Mouse (Mus musculus): ENCODE results near the gene Galnt13. TPM values are rescaled to one million over a fixed set of nuclear protein-coding genes. Genes with fewer than 3 reads are reported as not detected.
"Not testable (repeated sequence)": the region's sequence is repeated elsewhere in the genome, so short reads cannot be mapped to it uniquely, and the experiment has no call there.

The Galnt13 gene
- polyA plus RNA-seq, 1 experiment from 2014 or later, result 23.4 TPM

GRCm38 (mm10) chr2:55022539-55022938, 586.4 kb downstream of the Galnt13 start:
- H3K9ac ChIP-seq (replicated peaks; ENCODE audit: low read depth, low read length); H3K27me3 ChIP-seq (ENCODE audit: control insufficient read depth, insufficient read depth, low read length); H3K36me3 ChIP-seq (ENCODE audit: control insufficient read depth, insufficient read depth, low read length); H3K9me3 ChIP-seq (ENCODE audit: control insufficient read depth, low read length); ATAC-seq (ENCODE audit: low read depth); H3K4me2 ChIP-seq (ENCODE audit: low read depth, low read length); H3K4me3 ChIP-seq (ENCODE audit: low read depth, low read length); H3K4me1 ChIP-seq (ENCODE audit: control insufficient read depth, insufficient read depth, low read length); H3K27ac ChIP-seq (ENCODE audit: low read depth, low read length): not testable (repeated sequence)
- no CpG with 5 or more reads among the region's 5 CpGs for WGBS

- Histone ChIP-seq H3K4me1 (ENCODE audit: control insufficient read depth, insufficient read depth, low read length) (no peaks in the 10 kb centered on the region), H3K4me2 (ENCODE audit: low read depth, low read length) (no peak overlapping the region), H3K9me3 (ENCODE audit: control insufficient read depth, low read length) (no peaks in the 10 kb centered on the region), H3K27me3 (ENCODE audit: control insufficient read depth, insufficient read depth, low read length) (no peaks in the 10 kb centered on the region), H3K27ac (ENCODE audit: low read depth, low read length) (no peak overlapping the region), H3K4me3 (ENCODE audit: low read depth, low read length) (no peak overlapping the region), H3K9ac (replicated peaks; ENCODE audit: low read depth, low read length) (no peak overlapping the region), H3K36me3 (ENCODE audit: control insufficient read depth, insufficient read depth, low read length) (no peaks in the 10 kb centered on the region)
- no peak for ATAC-seq (ENCODE audit: low read depth)
- 67% methylated on average over 3 of the region's 3 CpGs for WGBS
Observed at GRCm38 (mm10) chr2:55034610-55035009, 598.5 kb downstream of the Galnt13 start.

- Histone ChIP-seq H3K4me2 (ENCODE audit: low read depth, low read length) (no peak overlapping the region), H3K4me1 (ENCODE audit: control insufficient read depth, insufficient read depth, low read length) (no peaks in the 10 kb centered on the region), H3K27ac (ENCODE audit: low read depth, low read length) (no peak overlapping the region), H3K9ac (replicated peaks; ENCODE audit: low read depth, low read length) (no peak overlapping the region), H3K27me3 (ENCODE audit: control insufficient read depth, insufficient read depth, low read length) (no peaks in the 10 kb centered on the region), H3K4me3 (ENCODE audit: low read depth, low read length) (no peak overlapping the region), H3K36me3 (ENCODE audit: control insufficient read depth, insufficient read depth, low read length) (no peaks in the 10 kb centered on the region), H3K9me3 (ENCODE audit: control insufficient read depth, low read length) (no peaks in the 10 kb centered on the region)
- no peak for ATAC-seq (ENCODE audit: low read depth)
- WGBS, result 69% methylated on average over 7 of the region's 7 CpGs
Observed at GRCm38 (mm10) chr2:55065469-55066315, 629.6 kb downstream of the Galnt13 start.

GRCm38 (mm10) chr2:55085580-55085979, 649.5 kb downstream of the Galnt13 start:
- WGBS, result 92% methylated on average over 2 of the region's 2 CpGs
- Histone ChIP-seq H3K36me3 (ENCODE audit: control insufficient read depth, insufficient read depth, low read length) (no peaks in the 10 kb centered on the region), H3K27ac (ENCODE audit: low read depth, low read length) (no peak overlapping the region), H3K4me2 (ENCODE audit: low read depth, low read length) (no peak overlapping the region), H3K4me1 (ENCODE audit: control insufficient read depth, insufficient read depth, low read length) (no peaks in the 10 kb centered on the region), H3K9me3 (ENCODE audit: control insufficient read depth, low read length) (no peaks in the 10 kb centered on the region), H3K9ac (replicated peaks; ENCODE audit: low read depth, low read length) (no peak overlapping the region), H3K27me3 (ENCODE audit: control insufficient read depth, insufficient read depth, low read length) (no peaks in the 10 kb centered on the region), H3K4me3 (ENCODE audit: low read depth, low read length) (no peak overlapping the region)
- no peak for ATAC-seq (ENCODE audit: low read depth)

- WGBS, result 97% methylated on average over 1 of the region's 1 CpGs
- Histone ChIP-seq H3K9me3 (ENCODE audit: control insufficient read depth, low read length) (no peaks in the 10 kb centered on the region), H3K4me2 (ENCODE audit: low read depth, low read length) (no peak overlapping the region), H3K4me1 (ENCODE audit: control insufficient read depth, insufficient read depth, low read length) (no peaks in the 10 kb centered on the region), H3K36me3 (ENCODE audit: control insufficient read depth, insufficient read depth, low read length) (no peaks in the 10 kb centered on the region), H3K27ac (ENCODE audit: low read depth, low read length) (no peak overlapping the region), H3K27me3 (ENCODE audit: control insufficient read depth, insufficient read depth, low read length) (no peaks in the 10 kb centered on the region), H3K9ac (replicated peaks; ENCODE audit: low read depth, low read length) (no peak overlapping the region), H3K4me3 (ENCODE audit: low read depth, low read length) (no peak overlapping the region)
- ATAC-seq (ENCODE audit: low read depth), result no peak
Observed at GRCm38 (mm10) chr2:55088034-55088433, 651.9 kb downstream of the Galnt13 start.

GRCm38 (mm10) chr2:55090332-55090731, 654.2 kb downstream of the Galnt13 start:
- peak; percentile 55; the same call in 1 of the 2 replicates for ATAC-seq (ENCODE audit: low read depth)

GRCm38 (mm10) chr2:55091495-55091894, 655.4 kb downstream of the Galnt13 start:
- WGBS, result 13% methylated on average over 4 of the region's 4 CpGs
- Histone ChIP-seq H3K9ac (replicated peaks; ENCODE audit: low read depth, low read length) (no peak overlapping the region), H3K9me3 (ENCODE audit: control insufficient read depth, low read length) (no peaks in the 10 kb centered on the region), H3K4me2 (ENCODE audit: low read depth, low read length) (no peak overlapping the region), H3K27me3 (ENCODE audit: control insufficient read depth, insufficient read depth, low read length) (no peaks in the 10 kb centered on the region), H3K27ac (ENCODE audit: low read depth, low read length) (no peak overlapping the region), H3K36me3 (ENCODE audit: control insufficient read depth, insufficient read depth, low read length) (no peaks in the 10 kb centered on the region), H3K4me3 (ENCODE audit: low read depth, low read length) (no peak overlapping the region), H3K4me1 (ENCODE audit: control insufficient read depth, insufficient read depth, low read length) (no peaks in the 10 kb centered on the region)
- ATAC-seq (ENCODE audit: low read depth), result peak; percentile 87

More at GRCm38 (mm10) chr2:55090332-55090731, 654.2 kb downstream of the Galnt13 start:
- Histone ChIP-seq H3K4me3 (ENCODE audit: low read depth, low read length) (no peak overlapping the region), H3K27ac (ENCODE audit: low read depth, low read length) (no peak overlapping the region), H3K4me1 (ENCODE audit: control insufficient read depth, insufficient read depth, low read length) (no peaks in the 10 kb centered on the region), H3K9ac (replicated peaks; ENCODE audit: low read depth, low read length) (no peak overlapping the region), H3K9me3 (ENCODE audit: control insufficient read depth, low read length) (no peaks in the 10 kb centered on the region), H3K36me3 (ENCODE audit: control insufficient read depth, insufficient read depth, low read length) (no peaks in the 10 kb centered on the region), H3K4me2 (ENCODE audit: low read depth, low read length) (no peak overlapping the region), H3K27me3 (ENCODE audit: control insufficient read depth, insufficient read depth, low read length) (no peaks in the 10 kb centered on the region)
- WGBS, result 17% methylated on average over 3 of the region's 3 CpGs

- Histone ChIP-seq H3K27me3 (ENCODE audit: control insufficient read depth, insufficient read depth, low read length) (no peaks in the 10 kb centered on the region), H3K4me3 (ENCODE audit: low read depth, low read length) (no peak overlapping the region), H3K27ac (ENCODE audit: low read depth, low read length) (no peak overlapping the region), H3K4me1 (ENCODE audit: control insufficient read depth, insufficient read depth, low read length) (no peaks in the 10 kb centered on the region), H3K36me3 (ENCODE audit: control insufficient read depth, insufficient read depth, low read length) (no peaks in the 10 kb centered on the region), H3K4me2 (ENCODE audit: low read depth, low read length) (no peak overlapping the region), H3K9me3 (ENCODE audit: control insufficient read depth, low read length) (no peaks in the 10 kb centered on the region), H3K9ac (replicated peaks; ENCODE audit: low read depth, low read length) (no peak overlapping the region)
- no peak for ATAC-seq (ENCODE audit: low read depth)
- WGBS, result 74% methylated on average over 1 of the region's 1 CpGs
Observed at GRCm38 (mm10) chr2:55099100-55099499, 663.0 kb downstream of the Galnt13 start.

GRCm38 (mm10) chr2:55101279-55101678, 665.2 kb downstream of the Galnt13 start:
- WGBS, result 65% methylated on average over 5 of the region's 5 CpGs
- no peaks in the 10 kb centered on the region for H3K9me3 ChIP-seq (ENCODE audit: control insufficient read depth, low read length)
- H3K4me2 ChIP-seq (ENCODE audit: low read depth, low read length), result no peak overlapping the region
- no peak overlapping the region for H3K9ac ChIP-seq (replicated peaks; ENCODE audit: low read depth, low read length)
- no peak for ATAC-seq (ENCODE audit: low read depth)
- no peaks in the 10 kb centered on the region for H3K36me3 ChIP-seq (ENCODE audit: control insufficient read depth, insufficient read depth, low read length)
- H3K27me3 ChIP-seq (ENCODE audit: control insufficient read depth, insufficient read depth, low read length), result no peaks in the 10 kb centered on the region
- H3K4me3 ChIP-seq (ENCODE audit: low read depth, low read length), result no peak overlapping the region
- H3K27ac ChIP-seq (ENCODE audit: low read depth, low read length), result no peak overlapping the region
- no peaks in the 10 kb centered on the region for H3K4me1 ChIP-seq (ENCODE audit: control insufficient read depth, insufficient read depth, low read length)

Measured in neural tube, embryonic 14.5 days (tissue).